Mouse (Mus musculus): Measurements from ENCODE around the gene Meltf. TPM values are rescaled to one million over a fixed set of nuclear protein-coding genes. Genes with fewer than 3 reads are reported as not detected.

Gene Meltf
- polyA plus RNA-seq (2015; fragmentation: Nextera tagmentation; extraction: Ambion mirVana) = 0.55 TPM in 1 of 2 replicates, not detected in the other

DNA sequence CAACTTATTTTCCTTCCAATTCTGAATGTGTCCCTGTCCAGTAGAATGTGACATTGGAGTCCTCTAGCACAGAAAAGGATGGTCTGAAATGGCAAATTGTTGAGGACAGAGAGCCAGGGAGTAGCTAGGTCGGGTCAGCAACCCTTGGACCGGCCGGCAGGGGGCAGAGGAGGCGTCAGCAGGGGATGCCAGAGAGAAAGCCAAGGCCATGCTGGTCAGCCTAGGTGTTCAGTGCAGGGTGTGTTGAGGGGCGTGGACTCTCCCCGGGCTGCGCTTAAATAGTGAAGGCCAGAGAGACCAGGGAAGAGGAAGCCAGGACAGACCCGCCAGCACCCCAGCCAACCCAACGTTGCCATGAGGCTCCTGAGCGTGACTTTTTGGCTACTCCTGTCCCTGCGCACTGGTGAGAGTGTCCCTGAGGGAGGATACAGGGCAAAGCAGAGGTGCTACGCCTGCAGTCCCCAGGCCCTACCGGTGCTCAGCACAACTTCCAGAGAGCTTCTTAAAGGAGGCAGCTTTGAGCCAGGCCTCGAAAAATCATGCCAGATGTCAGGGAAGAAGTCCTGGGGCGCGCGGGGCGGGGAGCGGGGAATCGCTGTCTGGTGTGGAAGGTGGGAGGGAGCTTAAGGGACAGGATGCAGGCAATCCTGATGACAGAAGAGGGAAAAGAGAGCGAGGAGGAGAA, at the start of gene Meltf:
Gene Meltf (plus strand): TSS at position 238 of the 685 bp plus-strand sequence.
- no peak within 1 kb of the TSS for H3K9ac ChIP-seq (ENCODE audit: low read depth, low read length)
- 29% methylated on average over 21 of the region's 21 CpGs for WGBS (ENCODE audit: insufficient replicate concordance)
- H3K4me2 ChIP-seq (ENCODE audit: low read depth, low read length) = no peak within 1 kb of the TSS
- no peak within 1 kb of the TSS for H3K27ac ChIP-seq (ENCODE audit: low read length)
- no peaks in the 10 kb centered on the region for H3K9me3 ChIP-seq (replicated peaks; ENCODE audit: control insufficient read depth, low read length)
- no peaks in the 10 kb centered on the region for H3K36me3 ChIP-seq (ENCODE audit: control insufficient read depth, insufficient read depth)
- peak; percentile 53; the same call in 1 of the 2 replicates for ATAC-seq (ENCODE audit: low read depth)
- H3K4me3 ChIP-seq (ENCODE audit: low read depth, low read length) = no peak within 1 kb of the TSS
- no peaks in the 10 kb centered on the region for H3K4me1 ChIP-seq (ENCODE audit: control insufficient read depth, low read depth, low read length)
- no peaks in the 10 kb centered on the region for H3K27me3 ChIP-seq (ENCODE audit: control insufficient read depth, insufficient read depth, low read depth, low read length)

DNA sequence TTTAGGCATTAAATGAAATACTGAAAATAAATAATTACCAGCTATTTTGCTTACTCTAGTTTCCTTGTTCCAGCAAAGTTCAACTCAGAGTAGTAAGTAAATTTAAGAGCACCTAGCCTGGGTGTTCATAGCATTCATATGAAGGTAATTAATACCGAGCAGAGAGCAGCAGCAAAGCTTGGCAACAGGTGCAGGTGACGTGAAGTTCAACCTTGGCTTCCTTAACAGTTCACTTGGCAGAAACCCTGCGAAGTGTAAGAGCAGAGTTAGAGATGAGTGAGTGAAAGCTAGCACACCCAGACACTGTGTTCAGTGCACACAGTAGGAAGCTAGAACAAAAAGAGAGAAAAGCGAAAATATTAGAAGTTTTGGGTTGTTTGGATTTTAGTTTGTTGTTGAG, 47.9 kb upstream of the Meltf start:
- no peaks in the 10 kb centered on the region for H3K36me3 ChIP-seq (ENCODE audit: control insufficient read depth, insufficient read depth)
- no peak overlapping the region for H3K4me3 ChIP-seq (ENCODE audit: low read depth, low read length)
- no peak overlapping the region for H3K27ac ChIP-seq (ENCODE audit: low read length)
- H3K27me3 ChIP-seq (ENCODE audit: control insufficient read depth, insufficient read depth, low read depth, low read length) = no peaks in the 10 kb centered on the region
- WGBS (ENCODE audit: insufficient replicate concordance) = 78% methylated on average over 4 of the region's 4 CpGs
- no peak for ATAC-seq (ENCODE audit: low read depth)
- H3K9me3 ChIP-seq (replicated peaks; ENCODE audit: control insufficient read depth, low read length) = no peaks in the 10 kb centered on the region
- H3K9ac ChIP-seq (ENCODE audit: low read depth, low read length) = no peak overlapping the region
- no peak overlapping the region for H3K4me2 ChIP-seq (ENCODE audit: low read depth, low read length)
- H3K4me1 ChIP-seq (ENCODE audit: control insufficient read depth, low read depth, low read length) = no peaks in the 10 kb centered on the region

DNA sequence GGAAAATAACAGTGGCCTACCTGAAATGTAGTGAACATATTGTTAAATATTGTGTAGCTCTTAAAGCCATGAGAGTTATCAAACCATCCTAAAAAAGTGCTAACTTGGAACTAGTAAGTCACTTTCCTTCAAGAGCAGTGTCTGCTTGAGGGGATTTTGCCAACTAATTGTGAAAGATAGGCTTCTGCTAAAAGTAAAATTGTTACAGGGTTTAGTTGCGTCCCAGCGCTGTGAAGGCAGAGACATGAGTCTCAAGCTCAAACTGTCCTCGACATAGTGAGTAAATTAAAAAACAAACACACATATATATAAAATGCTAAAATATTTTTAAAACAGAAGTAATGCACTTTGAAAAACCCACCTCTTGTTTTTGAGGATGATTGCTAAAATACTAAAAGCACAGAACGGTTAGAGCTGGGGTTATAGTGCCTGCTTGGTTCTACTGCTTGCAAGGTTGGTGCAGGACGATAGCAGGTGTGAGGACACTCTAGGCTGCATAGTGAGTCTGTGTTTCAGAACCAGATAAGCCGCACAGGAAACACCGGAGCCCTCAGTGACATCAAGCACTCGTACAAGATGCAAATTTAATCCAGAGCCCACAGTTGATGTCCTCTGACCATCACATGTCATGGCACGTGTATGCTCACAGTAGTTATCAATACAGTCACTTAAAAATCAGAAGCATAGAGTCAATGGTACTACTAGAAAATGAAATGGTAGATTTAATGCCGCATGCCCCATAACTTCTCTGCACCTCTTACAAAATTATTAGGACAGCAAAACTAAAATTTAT, 45.8 kb upstream of the Meltf start:
- 59% methylated on average over 10 of the region's 10 CpGs for WGBS (ENCODE audit: insufficient replicate concordance)
- no peak overlapping the region for H3K4me2 ChIP-seq (ENCODE audit: low read depth, low read length)
- no peaks in the 10 kb centered on the region for H3K36me3 ChIP-seq (ENCODE audit: control insufficient read depth, insufficient read depth)
- no peak overlapping the region for H3K9ac ChIP-seq (ENCODE audit: low read depth, low read length)
- H3K9me3 ChIP-seq (replicated peaks; ENCODE audit: control insufficient read depth, low read length) = no peaks in the 10 kb centered on the region
- H3K27ac ChIP-seq (ENCODE audit: low read length) = no peak overlapping the region
- no peak for ATAC-seq (ENCODE audit: low read depth)
- H3K4me1 ChIP-seq (ENCODE audit: control insufficient read depth, low read depth, low read length) = no peaks in the 10 kb centered on the region
- H3K4me3 ChIP-seq (ENCODE audit: low read depth, low read length) = no peak overlapping the region
- H3K27me3 ChIP-seq (ENCODE audit: control insufficient read depth, insufficient read depth, low read depth, low read length) = no peaks in the 10 kb centered on the region

GRCm38 (mm10) chr16:31834011-31834584, 44.5 kb upstream of the Meltf start:
- Histone ChIP-seq H3K4me2 (ENCODE audit: low read depth, low read length) (no peak overlapping the region), H3K9me3 (replicated peaks; ENCODE audit: control insufficient read depth, low read length) (no peaks in the 10 kb centered on the region), H3K27me3 (ENCODE audit: control insufficient read depth, insufficient read depth, low read depth, low read length) (no peaks in the 10 kb centered on the region), H3K27ac (ENCODE audit: low read length) (no peak overlapping the region), H3K9ac (ENCODE audit: low read depth, low read length) (no peak overlapping the region), H3K36me3 (ENCODE audit: control insufficient read depth, insufficient read depth) (no peaks in the 10 kb centered on the region), H3K4me1 (ENCODE audit: control insufficient read depth, low read depth, low read length) (no peaks in the 10 kb centered on the region), H3K4me3 (ENCODE audit: low read depth, low read length) (no peak overlapping the region)
- 36% methylated on average over 7 of the region's 7 CpGs for WGBS (ENCODE audit: insufficient replicate concordance)
- no peak for ATAC-seq (ENCODE audit: low read depth)

- no peak overlapping the region for H3K4me2 ChIP-seq (ENCODE audit: low read depth, low read length)
- H3K27ac ChIP-seq (ENCODE audit: low read length) = no peak overlapping the region
- H3K9me3 ChIP-seq (replicated peaks; ENCODE audit: control insufficient read depth, low read length) = no peaks in the 10 kb centered on the region
- H3K4me3 ChIP-seq (ENCODE audit: low read depth, low read length) = no peak overlapping the region
- no peaks in the 10 kb centered on the region for H3K4me1 ChIP-seq (ENCODE audit: control insufficient read depth, low read depth, low read length)
- no peaks in the 10 kb centered on the region for H3K36me3 ChIP-seq (ENCODE audit: control insufficient read depth, insufficient read depth)
- WGBS (ENCODE audit: insufficient replicate concordance) = 68% methylated on average over 2 of the region's 2 CpGs
- H3K9ac ChIP-seq (ENCODE audit: low read depth, low read length) = no peak overlapping the region
- ATAC-seq (ENCODE audit: low read depth) = no peak
- H3K27me3 ChIP-seq (ENCODE audit: control insufficient read depth, insufficient read depth, low read depth, low read length) = no peaks in the 10 kb centered on the region
Observed at GRCm38 (mm10) chr16:31834662-31835318, 43.8 kb upstream of the Meltf start.

DNA sequence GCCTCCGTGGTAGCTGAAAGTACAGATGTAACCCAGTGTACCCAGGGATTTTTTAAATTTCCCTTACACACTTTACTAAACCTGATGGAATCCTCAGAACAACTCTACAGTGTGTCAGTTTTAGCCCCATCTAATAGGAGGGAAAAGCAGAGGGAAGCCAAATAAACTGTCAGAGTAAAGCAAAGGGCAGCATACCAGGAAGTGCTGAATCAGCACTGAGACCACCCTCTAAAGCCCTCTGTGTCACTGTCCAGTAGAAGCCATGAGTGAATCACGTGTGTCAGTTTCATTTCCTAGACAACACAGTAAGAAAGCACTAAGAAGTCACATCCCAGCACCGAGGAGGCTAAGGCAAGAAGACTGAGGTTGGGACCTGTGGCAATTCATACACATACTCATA, 41.2 kb upstream of the Meltf start:
- Histone ChIP-seq H3K4me2 (ENCODE audit: low read depth, low read length) (no peak overlapping the region), H3K9me3 (replicated peaks; ENCODE audit: control insufficient read depth, low read length) (no peaks in the 10 kb centered on the region), H3K27me3 (ENCODE audit: control insufficient read depth, insufficient read depth, low read depth, low read length) (no peaks in the 10 kb centered on the region), H3K36me3 (ENCODE audit: control insufficient read depth, insufficient read depth) (no peaks in the 10 kb centered on the region), H3K4me3 (ENCODE audit: low read depth, low read length) (no peak overlapping the region), H3K4me1 (ENCODE audit: control insufficient read depth, low read depth, low read length) (no peaks in the 10 kb centered on the region), H3K9ac (ENCODE audit: low read depth, low read length) (no peak overlapping the region), H3K27ac (ENCODE audit: low read length) (no peak overlapping the region)
- WGBS (ENCODE audit: insufficient replicate concordance) = 66% methylated on average over 3 of the region's 3 CpGs
- no peak for ATAC-seq (ENCODE audit: low read depth)

DNA sequence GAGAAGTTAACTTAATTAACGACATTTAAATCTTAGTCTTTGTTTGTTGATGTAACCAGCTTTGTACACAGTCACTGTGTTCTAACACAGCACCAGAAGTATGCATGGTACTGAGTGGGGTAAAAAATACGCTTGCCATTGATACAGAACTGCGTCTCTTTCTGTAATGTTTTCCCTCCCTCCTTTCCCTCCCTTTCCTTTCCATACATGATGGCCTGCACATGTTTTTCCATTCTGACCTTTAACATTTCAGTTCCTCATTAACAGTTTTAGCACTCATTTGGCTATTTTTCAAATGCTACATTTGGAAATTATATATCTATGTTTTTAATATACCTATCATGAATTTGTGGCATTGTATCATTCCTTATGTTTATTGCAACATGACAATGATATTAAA, 34.4 kb upstream of the Meltf start:
- no peak for ATAC-seq (ENCODE audit: low read depth)
- Histone ChIP-seq H3K27ac (ENCODE audit: low read length) (no peak overlapping the region), H3K4me2 (ENCODE audit: low read depth, low read length) (no peak overlapping the region), H3K9ac (ENCODE audit: low read depth, low read length) (no peak overlapping the region), H3K4me1 (ENCODE audit: control insufficient read depth, low read depth, low read length) (no peaks in the 10 kb centered on the region), H3K9me3 (replicated peaks; ENCODE audit: control insufficient read depth, low read length) (no peaks in the 10 kb centered on the region), H3K4me3 (ENCODE audit: low read depth, low read length) (no peak overlapping the region), H3K27me3 (ENCODE audit: control insufficient read depth, insufficient read depth, low read depth, low read length) (no peaks in the 10 kb centered on the region), H3K36me3 (ENCODE audit: control insufficient read depth, insufficient read depth) (0 out of 2 replicates have a peak, but pooled peaks cover 3% of the 10 kb centered on the region)
- WGBS (ENCODE audit: insufficient replicate concordance) = 85% methylated on average over 3 of the region's 3 CpGs

DNA sequence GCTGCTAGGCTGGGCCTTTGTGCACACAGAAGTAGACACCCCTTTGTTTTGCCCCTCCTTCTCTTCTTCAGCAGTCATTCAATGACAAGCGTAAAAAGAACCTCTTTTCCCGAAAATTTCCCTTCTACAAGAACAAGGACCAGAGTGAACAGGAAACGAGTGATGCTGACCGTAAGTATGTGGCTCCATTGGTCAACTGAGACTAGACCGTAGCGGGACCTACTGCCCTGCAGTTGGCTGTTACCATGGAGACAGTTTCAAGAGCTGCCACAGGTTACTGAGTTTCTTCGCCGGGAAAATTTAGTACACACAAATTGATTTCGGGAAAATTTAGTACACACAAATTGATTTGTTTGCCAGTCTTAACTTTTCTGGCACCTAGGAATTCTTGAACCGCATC, 31.8 kb upstream of the Meltf start:
- 83% methylated on average over 10 of the region's 10 CpGs for WGBS (ENCODE audit: insufficient replicate concordance)

More for the DNA sequence above, 31.8 kb upstream of the Meltf start:
- Histone ChIP-seq H3K9ac (ENCODE audit: low read depth, low read length) (no peak overlapping the region), H3K9me3 (replicated peaks; ENCODE audit: control insufficient read depth, low read length) (no peaks in the 10 kb centered on the region), H3K4me3 (ENCODE audit: low read depth, low read length) (no peak overlapping the region), H3K27me3 (ENCODE audit: control insufficient read depth, insufficient read depth, low read depth, low read length) (no peaks in the 10 kb centered on the region), H3K36me3 (ENCODE audit: control insufficient read depth, insufficient read depth) (0 out of 2 replicates have a peak, but pooled peaks cover 3% of the 10 kb centered on the region), H3K27ac (ENCODE audit: low read length) (no peak overlapping the region), H3K4me2 (ENCODE audit: low read depth, low read length) (no peak overlapping the region), H3K4me1 (ENCODE audit: control insufficient read depth, low read depth, low read length) (no peaks in the 10 kb centered on the region)
- ATAC-seq (ENCODE audit: low read depth) = no peak
